12 mouse cellular contexts compared by ENCODE assay signal in the genomic region with DNA sequence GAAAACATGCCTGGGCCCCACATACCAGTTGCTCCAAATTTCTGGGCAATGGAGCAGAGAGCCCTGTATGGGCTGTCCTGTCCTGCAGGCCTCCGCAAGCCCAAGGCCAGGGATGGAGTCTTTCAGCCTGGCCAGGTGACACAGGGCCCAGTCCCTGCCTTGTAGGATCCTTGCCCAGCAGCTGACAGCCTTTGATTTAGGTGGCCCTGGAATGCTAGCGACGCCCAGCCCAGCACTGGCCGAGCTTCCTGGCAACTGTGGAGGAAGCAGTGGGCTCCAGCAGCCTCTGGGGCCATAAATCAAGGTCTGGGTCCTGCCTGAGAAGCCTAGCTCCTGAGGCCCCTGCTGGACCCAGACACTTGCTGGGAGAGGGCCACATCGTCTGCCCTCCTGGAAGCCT. TPM values are rescaled to one million over a fixed set of nuclear protein-coding genes. Genes with fewer than 3 reads are reported as not detected.
A peak's percentile ranks its signal among the peaks of the same experiment; 100 is the strongest.
DNase-seq lines count a peak whose midpoint lies in the region; ATAC-seq and TF ChIP-seq lines count a peak whose summit lies in the region.
"Had no signal": no experiment of that assay in that cellular context is flagged by ENCODE, and none has a peak within 500 bp of the region (broad histone marks: within the 10 kb centered on the region; RNA-seq: fewer than 3 reads in every experiment).

No protein-coding gene starts in this region.

- no peaks in the 10 kb centered on the region for H3K27me3 ChIP-seq in lung, embryonic 16.5 days (ENCODE audit: control insufficient read depth, insufficient read depth, low read depth, low read length)
- no peaks in the 10 kb centered on the region for H3K27me3 ChIP-seq in neural tube, embryonic 15.5 days (replicated peaks)
- H3K27me3 ChIP-seq in liver, postnatal 0 days (ENCODE audit: insufficient read depth, low read length) = no peaks in the 10 kb centered on the region
- H3K27me3 ChIP-seq: embryonic facial prominence, embryonic 12.5 days; heart, embryonic 12.5 days had no signal

- no peak for ATAC-seq in lung, embryonic 16.5 days (ENCODE audit: low read depth)
- ATAC-seq in neural tube, embryonic 15.5 days (ENCODE audit: low FRiP score) = no peak; the same call in 1 of the 2 replicates
- no peak for ATAC-seq in liver, postnatal 0 days
- ATAC-seq: forebrain, postnatal 0 days had no signal

- peaks cover 3% of the 10 kb centered on the region for H3K9me3 ChIP-seq in lung, embryonic 16.5 days (ENCODE audit: control insufficient read depth, low read length)
- no peaks in the 10 kb centered on the region for H3K9me3 ChIP-seq in neural tube, embryonic 15.5 days (replicated peaks)
- H3K9me3 ChIP-seq in liver, postnatal 0 days (ENCODE audit: low read length) = no peaks in the 10 kb centered on the region
- H3K9me3 ChIP-seq: embryonic facial prominence, embryonic 12.5 days had no signal

- DNase-seq in lung, postnatal 25 days (ENCODE audit: low spot score) = no peak
- peak; percentile 84 for DNase-seq in gastrocnemius, adult 2 months
- DNase-seq in kidney, postnatal 10 days = peak; percentile 74
- no peak for DNase-seq in liver, postnatal 0 days
- no peak for DNase-seq in testis, postnatal 14 days (ENCODE audit: low spot score)
- DNase-seq: forebrain, postnatal 0 days; lung, adult 18-20 months; right cerebral cortex, adult 18-20 months had no signal

- no peak overlapping the region for H3K4me2 ChIP-seq in lung, embryonic 16.5 days (ENCODE audit: low read depth, low read length)
- H3K4me2 ChIP-seq in neural tube, embryonic 15.5 days = no peak overlapping the region
- H3K4me2 ChIP-seq in liver, postnatal 0 days (ENCODE audit: low read depth, low read length) = no peak overlapping the region
- H3K4me2 ChIP-seq: embryonic facial prominence, embryonic 12.5 days; heart, embryonic 12.5 days had no signal

- intact Hi-C loops in gastrocnemius, adult 2 months (cut with DNase I) = no loop called here

- H3K9ac ChIP-seq in lung, embryonic 16.5 days (ENCODE audit: low read length) = peak overlapping the region; percentile 24
- H3K9ac ChIP-seq in neural tube, embryonic 15.5 days (replicated peaks) = no peak overlapping the region; the same call in 1 of the 2 replicates
- H3K9ac ChIP-seq in liver, postnatal 0 days (replicated peaks) = no peak overlapping the region
- H3K9ac ChIP-seq: embryonic facial prominence, embryonic 12.5 days; forebrain, postnatal 0 days; heart, embryonic 12.5 days had no signal

- WGBS in lung, embryonic 16.5 days = 65% methylated on average over 5 of the region's 5 CpGs
- 35% methylated on average over 5 of the region's 5 CpGs for WGBS in neural tube, embryonic 15.5 days
- WGBS in liver, postnatal 0 days (ENCODE audit: insufficient replicate concordance) = 82% methylated on average over 5 of the region's 5 CpGs

- H3K4me3 ChIP-seq in lung, embryonic 16.5 days (ENCODE audit: low read length) = no peak overlapping the region
- no peak overlapping the region for H3K4me3 ChIP-seq in gastrocnemius, adult 2 months
- no peak overlapping the region for H3K4me3 ChIP-seq in neural tube, embryonic 15.5 days (replicated peaks)
- H3K4me3 ChIP-seq in liver, postnatal 0 days (ENCODE audit: low read depth, low read length) = no peak overlapping the region
- H3K4me3 ChIP-seq: embryonic facial prominence, embryonic 12.5 days; heart, embryonic 12.5 days had no signal

- H3K27ac ChIP-seq in lung, embryonic 16.5 days (ENCODE audit: low read length) = peak overlapping the region; percentile 8; the same call in 1 of the 2 replicates
- peak overlapping the region; percentile 57 for H3K27ac ChIP-seq in gastrocnemius, adult 2 months
- H3K27ac ChIP-seq in neural tube, embryonic 15.5 days (replicated peaks) = peak overlapping the region; percentile 54
- no peak overlapping the region for H3K27ac ChIP-seq in liver, postnatal 0 days (ENCODE audit: low read depth)
- H3K27ac ChIP-seq: embryonic facial prominence, embryonic 12.5 days had no signal

- H3K36me3 ChIP-seq in lung, embryonic 16.5 days (ENCODE audit: control insufficient read depth, insufficient read depth, low read length) = peaks cover 17% of the 10 kb centered on the region
- peaks cover 31% of the 10 kb centered on the region for H3K36me3 ChIP-seq in neural tube, embryonic 15.5 days
- H3K36me3 ChIP-seq in liver, postnatal 0 days (replicated peaks; ENCODE audit: insufficient read depth, low read length) = peaks cover 18% of the 10 kb centered on the region; the same call in 1 of the 2 replicates

- no peak for TF ChIP-seq EP300 in liver, postnatal 0 days (IDR thresholded peaks at IDR 0.05; ENCODE audit: low read depth)

- H3K4me1 ChIP-seq in lung, embryonic 16.5 days (replicated peaks; ENCODE audit: control insufficient read depth, insufficient read depth, low read length) = peaks cover 16% of the 10 kb centered on the region
- peaks cover 43% of the 10 kb centered on the region for H3K4me1 ChIP-seq in neural tube, embryonic 15.5 days
- H3K4me1 ChIP-seq in liver, postnatal 0 days (ENCODE audit: insufficient read depth) = peaks cover 10% of the 10 kb centered on the region

- TF ChIP-seq CTCF in gastrocnemius, adult 2 months (IDR thresholded peaks at IDR 0.05) = no peak
- TF ChIP-seq CTCF in liver, postnatal 0 days (IDR thresholded peaks at IDR 0.05; ENCODE audit: low read depth) = no peak

RNA-seq across cellular contexts. Expression of gene Vmac, which starts 4.6 kb away (rescaled TPM):
- polyA plus RNA-seq in lung, embryonic 16.5 days (2015; fragmentation: Nextera tagmentation; extraction: Ambion mirVana) = 15.4 and 18.2 TPM in 2 replicates
- 1 to 10 TPM; 1.7 to 2.6 TPM for total RNA-seq in gastrocnemius, adult 2 months (2021)
- polyA plus RNA-seq in neural tube, embryonic 15.5 days (2015; fragmentation: Nextera tagmentation; extraction: Ambion mirVana) = 13.8 and 18.1 TPM in 2 replicates
- 3.3 and 4.1 TPM in 2 replicates for polyA plus RNA-seq in liver, postnatal 0 days (2015; fragmentation: Nextera tagmentation; extraction: Ambion mirVana)

RNA-seq across cellular contexts. Expression of gene Ndufa11, which starts 4.9 kb away (rescaled TPM):
- polyA plus RNA-seq in lung, embryonic 16.5 days (2015; fragmentation: Nextera tagmentation; extraction: Ambion mirVana) = 424 and 435 TPM in 2 replicates
- total RNA-seq in gastrocnemius, adult 2 months (2021) = 100 to 1,000 TPM; 390 to 523 TPM
- 639 and 709 TPM in 2 replicates for polyA plus RNA-seq in neural tube, embryonic 15.5 days (2015; fragmentation: Nextera tagmentation; extraction: Ambion mirVana)
- polyA plus RNA-seq in liver, postnatal 0 days (2015; fragmentation: Nextera tagmentation; extraction: Ambion mirVana) = 281 and 298 TPM in 2 replicates

RNA-seq across cellular contexts. Expression of gene Nrtn, which starts 34.9 kb away (rescaled TPM):
- 5.1 and 7.3 TPM in 2 replicates for polyA plus RNA-seq in lung, embryonic 16.5 days (2015; fragmentation: Nextera tagmentation; extraction: Ambion mirVana)
- total RNA-seq in gastrocnemius, adult 2 months (2021) = 1 to 10 TPM; 3.1 to 3.7 TPM
- 2.7 and 5.3 TPM in 2 replicates for polyA plus RNA-seq in neural tube, embryonic 15.5 days (2015; fragmentation: Nextera tagmentation; extraction: Ambion mirVana)
- polyA plus RNA-seq in liver, postnatal 0 days (2015; fragmentation: Nextera tagmentation; extraction: Ambion mirVana) = 1.2 and 2.2 TPM in 2 replicates

RNA-seq across cellular contexts. Expression of gene Dus3l, which starts 42.1 kb away (rescaled TPM):
- polyA plus RNA-seq in lung, embryonic 16.5 days (2015; fragmentation: Nextera tagmentation; extraction: Ambion mirVana) = 40.8 and 43.6 TPM in 2 replicates
- 10 to 100 TPM; 16.3 to 17.6 TPM for total RNA-seq in gastrocnemius, adult 2 months (2021)
- 86.4 and 97.6 TPM in 2 replicates for polyA plus RNA-seq in neural tube, embryonic 15.5 days (2015; fragmentation: Nextera tagmentation; extraction: Ambion mirVana)
- polyA plus RNA-seq in liver, postnatal 0 days (2015; fragmentation: Nextera tagmentation; extraction: Ambion mirVana) = 9.1 TPM in 2 replicates

RNA-seq across cellular contexts. Expression of gene Prr22, which starts 47.6 kb away (rescaled TPM):
- 0.84 and 1.5 TPM in 2 replicates for polyA plus RNA-seq in lung, embryonic 16.5 days (2015; fragmentation: Nextera tagmentation; extraction: Ambion mirVana)
- under 1 TPM; 0.14 to 0.36 TPM for total RNA-seq in gastrocnemius, adult 2 months (2021)
- polyA plus RNA-seq in neural tube, embryonic 15.5 days (2015; fragmentation: Nextera tagmentation; extraction: Ambion mirVana) = 0.87 and 0.93 TPM in 2 replicates
- 0.20 and 0.23 TPM in 2 replicates for polyA plus RNA-seq in liver, postnatal 0 days (2015; fragmentation: Nextera tagmentation; extraction: Ambion mirVana)

Comparison
In these comparisons a context has a peak if more than half of its experiments do, and no peak if none do; other contexts are left out.
1. DNase-seq: peak in gastrocnemius, adult 2 months (single experiment) and kidney, postnatal 10 days (single experiment); none in lung, postnatal 25 days (single experiment), liver, postnatal 0 days (single experiment) and testis, postnatal 14 days (single experiment).